Mouse (Mus musculus) lung, adult 2 months (tissue): Measurements from ENCODE around the gene Irs3.

Experiments
- CTCF ChIP-seq: fragments of 200-500 bp; IDR thresholded peaks from 2 replicates; pipeline ENCODE4 v1.5.1; 2011; ENCODE audit warnings: mild to moderate bottlenecking, low read length, control low read depth; ENCODE audit not compliant: insufficient read depth
- POLR2A ChIP-seq: fragments of 200-500 bp; IDR thresholded peaks from 2 replicates; pipeline ENCODE4 v1.6.1; 2011; ENCODE audit warnings: low read depth, mild to moderate bottlenecking, control low read depth, low read length, borderline replicate concordance; ENCODE audit errors: extremely low read depth

GRCm38 (mm10) chr5:137631591-137631990, 13.9 kb downstream of the Irs3 start:
- TF ChIP-seq CTCF (no peak), POLR2A (no peak)
